Mouse (Mus musculus) stomach, embryonic 16.5 days (tissue): ENCODE data around the gene Ddrgk1. TPM values are rescaled to one million over a fixed set of nuclear protein-coding genes. Genes with fewer than 3 reads are reported as not detected.
A peak's percentile ranks its signal among the peaks of the same experiment; 100 is the strongest.

Experiments
- ATAC-seq: fragments of 200-750 bp; cut with Nextera tagmentation; 2 replicates; pipeline ENCODE4 v1.8.0; 2017; ENCODE audit warnings: moderate number of reproducible peaks, moderate TSS enrichment; ENCODE audit not compliant: insufficient read depth, low FRiP score
- H3K27ac ChIP-seq: fragments of 300-500 bp; sonication (generic); 2 replicates; pipeline ENCODE4 v1.5.1; 2014; ENCODE audit warnings: low read length
- H3K27me3 ChIP-seq: fragments of 300-500 bp; sonication (generic); 2 replicates; pipeline ENCODE4 v1.6.1; 2014; ENCODE audit warnings: low read length, control low read depth, mixed read lengths; ENCODE audit not compliant: control insufficient read depth, insufficient read depth
- H3K36me3 ChIP-seq: fragments of 300-500 bp; sonication (generic); 2 replicates; pipeline ENCODE4 v1.6.1; 2014; ENCODE audit warnings: low read length; ENCODE audit not compliant: control insufficient read depth, insufficient read depth
- H3K4me1 ChIP-seq: fragments of 300-500 bp; sonication (generic); 2 replicates; pipeline ENCODE4 v1.6.1; 2014; ENCODE audit warnings: low read length, control low read depth, mixed read lengths; ENCODE audit not compliant: control insufficient read depth, insufficient read depth
- H3K4me2 ChIP-seq: fragments of 300-500 bp; sonication (generic); 2 replicates; pipeline ENCODE4 v1.6.1; 2014; ENCODE audit warnings: low read depth, low read length, mixed read lengths
- H3K4me3 ChIP-seq: fragments of 300-500 bp; sonication (generic); replicated peaks from 2 replicates; pipeline ENCODE4 v1.5.1; 2014; ENCODE audit warnings: mild to moderate bottlenecking, low read length
- H3K9ac ChIP-seq: fragments of 300-500 bp; sonication (generic); 2 replicates; pipeline ENCODE4 v1.6.1; 2014; ENCODE audit warnings: low read length
- H3K9me3 ChIP-seq: fragments of 300-500 bp; sonication (generic); replicated peaks from 2 replicates; pipeline ENCODE4 v1.6.1; 2016; ENCODE audit warnings: low read length, control low read depth; ENCODE audit not compliant: control insufficient read depth
- WGBS: fragments of 180-500 bp; shearing (Covaris S2); extraction: QIAGEN DNeasy Blood & Tissue Kit; methylation state at CpG from one replicate; pipeline ENCODE4 v1.1.7; 2014; 5-methylcytosine and 5-hydroxymethylcytosine counted together
- polyA plus RNA-seq: library from polyadenylated mRNA; unstranded; fragments of >200 nt; fragmentation: Nextera tagmentation; extraction: Ambion mirVana; gene quantifications from 2 replicates; pipeline ENCODE4 v1.2.1, GENCODE M21; 2015

Gene Ddrgk1
- polyA plus RNA-seq, 1 experiment from 2014 or later: 78.6 TPM

DNA sequence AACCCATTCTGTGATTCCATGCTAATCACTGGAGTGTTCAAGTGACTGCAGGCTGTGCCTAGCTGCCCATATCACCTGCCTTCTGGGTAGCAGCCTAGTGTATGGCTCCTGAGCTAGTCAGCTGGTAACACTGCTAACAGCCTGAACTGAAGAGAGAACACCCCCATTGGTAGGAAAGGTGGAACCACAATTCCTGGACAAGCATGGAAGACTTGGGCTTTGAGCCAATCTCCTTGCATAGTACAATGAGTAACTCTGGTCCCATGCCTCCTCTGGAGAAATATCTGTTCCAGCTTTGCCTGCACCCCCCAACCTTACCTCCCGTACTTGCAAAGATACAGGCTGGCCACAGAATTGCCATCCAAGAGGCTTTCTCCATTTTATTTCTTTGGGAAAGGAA is 32.0 kb downstream of the Ddrgk1 start:
- Histone ChIP-seq H3K4me2 (no peak overlapping the region), H3K27me3 (peaks cover 17% of the 10 kb centered on the region), H3K4me3 (no peak overlapping the region), H3K27ac (no peak overlapping the region), H3K9me3 (no peaks in the 10 kb centered on the region), H3K36me3 (no peaks in the 10 kb centered on the region), H3K9ac (no peak overlapping the region), H3K4me1 (peaks cover 25% of the 10 kb centered on the region)
- ATAC-seq: no peak
- 77% methylated on average over 1 of the region's 1 CpGs for WGBS

DNA sequence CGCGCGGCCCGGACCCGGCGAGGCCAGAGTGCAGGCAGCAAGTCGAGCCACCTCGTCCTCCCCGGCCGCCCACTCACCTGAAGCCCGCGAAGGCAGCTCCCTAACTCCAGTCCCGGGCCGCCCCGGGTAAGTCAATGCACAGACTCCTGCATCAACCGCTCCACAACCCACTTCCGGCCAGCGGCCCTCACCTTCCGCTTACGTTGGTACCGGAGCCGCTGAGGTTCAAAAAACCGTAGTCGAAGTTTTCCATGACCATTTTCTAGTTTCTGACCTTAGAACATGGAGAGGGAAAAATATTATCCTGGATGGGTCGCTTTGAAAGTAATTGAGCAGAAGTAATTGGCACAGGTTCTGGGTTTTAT is 34.6 kb downstream of the Ddrgk1 start, which contains the start of the genes Fastkd5 and Ubox5:
Gene Fastkd5, minus strand, starts transcription at position 189 of the 365 bp plus-strand sequence.
Gene Ubox5, minus strand, starts transcription at position 200 of the 365 bp plus-strand sequence.
- ATAC-seq: peak; percentile 81
- WGBS: under 1% methylated on average over 25 of the region's 25 CpGs

DNA sequence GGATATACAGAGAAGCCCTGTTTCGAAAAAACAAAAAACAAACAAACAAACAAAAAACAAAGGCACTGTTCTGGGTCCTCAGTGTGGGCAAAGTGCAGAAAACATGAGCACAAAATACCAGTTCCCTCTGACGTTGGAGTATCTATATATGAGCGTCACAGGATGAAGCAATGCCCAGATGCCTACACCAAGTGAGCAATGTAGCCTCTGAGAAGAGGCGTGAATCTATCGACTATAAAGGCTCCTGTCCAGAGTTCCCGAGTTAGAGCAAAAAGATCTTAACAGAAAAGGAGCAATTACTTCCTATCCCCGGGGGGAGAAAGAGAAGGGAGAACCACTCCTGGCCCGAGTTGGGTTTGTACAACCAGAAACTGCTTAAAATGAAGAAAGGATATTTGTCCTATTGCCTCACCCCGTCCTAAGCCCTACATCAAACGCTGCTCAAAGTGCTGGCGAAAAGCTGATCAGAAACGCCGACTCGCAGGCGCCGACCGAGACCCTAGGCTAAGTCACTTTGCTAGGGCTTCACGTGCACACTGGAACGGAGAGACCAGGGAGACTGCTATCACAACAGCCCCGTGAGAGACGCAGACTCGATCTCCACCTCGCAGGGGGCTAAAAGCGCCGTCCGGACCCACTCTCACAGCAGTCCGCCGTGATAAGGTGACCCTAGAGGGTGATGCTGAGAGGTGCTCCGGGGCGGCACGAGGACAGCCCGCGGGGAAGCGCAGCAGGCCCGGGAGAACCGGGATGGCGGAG is 35.2 kb downstream of the Ddrgk1 start:
- Histone ChIP-seq H3K9me3 (no peaks in the 10 kb centered on the region), H3K27me3 (peaks cover 5% of the 10 kb centered on the region), H3K27ac (peak overlapping the region; percentile 77), H3K4me2 (peak overlapping the region; percentile 99), H3K4me1 (peaks cover 11% of the 10 kb centered on the region), H3K4me3 (peak overlapping the region; percentile 96), H3K36me3 (peaks cover 6% of the 10 kb centered on the region; the same call in 1 of the 2 replicates), H3K9ac (peak overlapping the region; percentile 96)
- WGBS: 2% methylated on average over 37 of the region's 37 CpGs
- ATAC-seq: peak; percentile 52

More for the DNA sequence above, 34.6 kb downstream of the Ddrgk1 start, which contains the start of the genes Fastkd5 and Ubox5:
- Histone ChIP-seq H3K27ac (peak within 1 kb of the TSS; percentile 77), H3K4me2 (peak within 1 kb of the TSS; percentile 99), H3K36me3 (peaks cover 5% of the 10 kb centered on the region; the same call in 1 of the 2 replicates), H3K4me3 (peak within 1 kb of the TSS; percentile 96), H3K9ac (peak within 1 kb of the TSS; percentile 96), H3K27me3 (peaks cover 7% of the 10 kb centered on the region), H3K4me1 (peaks cover 16% of the 10 kb centered on the region), H3K9me3 (no peaks in the 10 kb centered on the region)

DNA sequence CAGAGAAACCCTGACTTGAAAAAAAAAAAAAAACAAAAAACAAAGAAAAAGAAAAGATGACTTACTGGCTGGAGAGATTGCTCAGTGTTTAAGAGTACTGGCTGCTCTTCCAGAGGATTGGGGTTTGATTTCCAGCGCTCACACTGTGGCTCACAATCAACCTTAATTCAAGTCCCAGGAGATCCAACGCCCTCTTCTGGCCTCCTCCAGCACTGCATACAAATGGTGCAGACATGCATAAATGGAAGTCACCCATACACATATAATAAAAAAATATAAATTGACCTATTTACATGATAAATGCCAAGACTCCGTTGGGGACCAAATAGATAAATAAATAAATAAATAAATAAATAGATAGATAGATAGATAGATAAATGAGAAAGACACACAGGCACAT is 36.0 kb downstream of the Ddrgk1 start:
- Histone ChIP-seq H3K36me3 (peaks cover 6% of the 10 kb centered on the region; the same call in 1 of the 2 replicates), H3K27ac (no peak overlapping the region), H3K27me3 (no peaks in the 10 kb centered on the region), H3K4me3 (no peak overlapping the region), H3K4me1 (peaks cover 10% of the 10 kb centered on the region), H3K4me2 (peak overlapping the region; percentile 99; the same call in 1 of the 2 replicates), H3K9ac (no peak overlapping the region), H3K9me3 (no peaks in the 10 kb centered on the region)
- WGBS: 53% methylated on average over 3 of the region's 3 CpGs
- no peak for ATAC-seq

DNA sequence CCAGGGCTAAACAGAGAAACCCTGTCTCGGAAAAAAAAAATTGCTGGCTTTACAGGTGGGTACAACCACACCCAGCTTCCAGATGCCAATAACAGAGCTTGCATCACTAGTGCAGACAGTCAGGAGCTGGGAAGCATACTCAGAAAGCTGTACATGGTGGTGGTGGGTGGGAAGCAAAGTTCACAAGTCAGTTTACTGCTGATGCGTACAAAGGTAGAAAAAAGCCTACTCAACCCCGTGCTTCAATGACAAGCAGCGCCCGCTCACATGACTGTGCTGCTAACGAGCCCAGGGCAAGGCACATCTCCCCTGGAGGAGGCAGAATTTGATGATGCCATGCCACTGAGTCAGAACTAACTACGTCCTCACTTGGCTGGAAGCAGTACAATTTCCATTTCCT is 45.5 kb downstream of the Ddrgk1 start:
- H3K9me3 ChIP-seq: no peaks in the 10 kb centered on the region
- no peak overlapping the region for H3K27ac ChIP-seq
- WGBS: 93% methylated on average over 7 of the region's 7 CpGs
- H3K27me3 ChIP-seq: no peaks in the 10 kb centered on the region
- no peak for ATAC-seq
- H3K36me3 ChIP-seq: peaks cover 18% of the 10 kb centered on the region
- H3K4me1 ChIP-seq: no peaks in the 10 kb centered on the region
- no peak overlapping the region for H3K4me3 ChIP-seq
- H3K9ac ChIP-seq: no peak overlapping the region
- H3K4me2 ChIP-seq: no peak overlapping the region

DNA sequence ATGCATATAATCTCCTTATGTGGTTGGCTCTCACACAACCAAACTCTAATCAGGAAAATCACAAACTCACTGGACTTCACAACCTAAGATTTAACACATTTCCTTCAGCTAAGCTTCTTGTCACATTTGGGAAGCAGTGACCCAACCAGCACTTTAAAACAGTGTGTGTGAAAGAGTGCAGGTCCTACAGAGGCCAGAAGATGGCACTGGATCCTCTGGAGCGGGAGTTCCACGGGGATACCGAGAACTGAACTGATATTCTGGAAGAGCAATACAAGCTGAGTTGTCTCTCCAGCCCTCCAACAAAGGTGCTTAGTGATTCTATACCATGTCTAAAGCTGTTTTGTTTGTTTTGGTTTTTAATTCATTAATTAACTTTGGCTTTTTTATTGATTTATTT is 51.4 kb downstream of the Ddrgk1 start:
- no peak overlapping the region for H3K9ac ChIP-seq
- H3K27ac ChIP-seq: no peak overlapping the region
- no peak overlapping the region for H3K4me3 ChIP-seq
- ATAC-seq: no peak
- peaks cover 8% of the 10 kb centered on the region for H3K36me3 ChIP-seq
- no peaks in the 10 kb centered on the region for H3K4me1 ChIP-seq
- WGBS: 61% methylated on average over 3 of the region's 3 CpGs
- H3K9me3 ChIP-seq: no peaks in the 10 kb centered on the region
- no peak overlapping the region for H3K4me2 ChIP-seq
- H3K27me3 ChIP-seq: no peaks in the 10 kb centered on the region

Other genes with a start within 250 kb of the Ddrgk1 start
- gene Vps16, start 240.3 kb downstream of the Ddrgk1 start, polyA plus RNA-seq: 83.2 and 93.8 TPM in 2 replicates
- gene Pced1a, start 240.0 kb downstream of the Ddrgk1 start, polyA plus RNA-seq: 16.1 and 16.4 TPM in 2 replicates
- gene Ptpra, start 214.4 kb downstream of the Ddrgk1 start, polyA plus RNA-seq: 68.4 and 70.8 TPM in 2 replicates
- 69.6 and 82.3 TPM in 2 replicates for gene Mrps26, start 100.9 kb downstream of the Ddrgk1 start, polyA plus RNA-seq
- not detected in 2 replicates for gene Oxt, start 88.5 kb downstream of the Ddrgk1 start, polyA plus RNA-seq
- not detected in 2 replicates for gene Avp, start 82.1 kb downstream of the Ddrgk1 start, polyA plus RNA-seq
- gene Fastkd5, start 34.6 kb downstream of the Ddrgk1 start, polyA plus RNA-seq: 14.7 and 16.0 TPM in 2 replicates
- gene Ubox5, start 34.6 kb downstream of the Ddrgk1 start, polyA plus RNA-seq: 9.6 and 10.7 TPM in 2 replicates
- gene Lzts3, start 21.9 kb downstream of the Ddrgk1 start, polyA plus RNA-seq: 7.5 and 8.4 TPM in 2 replicates
- gene Itpa, start 3.0 kb upstream of the Ddrgk1 start, polyA plus RNA-seq: 71.7 and 85.5 TPM in 2 replicates
- gene Slc4a11, start 32.9 kb upstream of the Ddrgk1 start, polyA plus RNA-seq: 0.70 and 0.77 TPM in 2 replicates
- 31.6 and 33.2 TPM in 2 replicates for gene 4930402H24Rik, start 241.7 kb upstream of the Ddrgk1 start, polyA plus RNA-seq
- 5.0 and 5.5 TPM in 2 replicates for gene Atrn, start 241.8 kb upstream of the Ddrgk1 start, polyA plus RNA-seq